Mouse (Mus musculus): ENCODE measurements around the gene Camk2d. TPM values are rescaled to one million over a fixed set of nuclear protein-coding genes. Genes with fewer than 3 reads are reported as not detected.

Camk2d gene
- total and polyA plus RNA-seq, 2 experiments from 2014 or later = 95.3 to 178 TPM

DNA sequence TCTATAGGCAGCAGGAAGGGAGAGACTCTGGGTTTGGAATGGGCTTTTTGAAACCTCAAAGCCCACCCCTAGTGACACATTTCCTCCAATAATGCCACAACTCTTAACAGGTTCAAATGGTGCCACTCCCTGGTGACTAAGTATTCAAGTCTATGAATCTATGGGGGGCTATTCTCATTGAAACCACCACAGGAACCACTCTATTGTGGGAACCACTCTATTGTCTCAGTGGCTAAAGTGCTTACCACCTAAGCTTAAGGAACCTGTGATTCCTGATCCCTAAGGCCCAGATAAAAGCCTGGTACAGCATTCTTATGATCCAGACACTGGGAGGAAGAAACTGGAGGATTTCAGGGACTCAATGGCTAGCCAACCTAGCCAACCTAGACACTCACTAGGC, 179.9 kb downstream of the Camk2d start:
- DNase-seq (ENCODE audit: low spot score) (no peak), ATAC-seq (no peak)
- H3K9ac ChIP-seq (replicated peaks; ENCODE audit: low read length) = no peak overlapping the region
- TF ChIP-seq CTCF (IDR thresholded peaks at IDR 0.05; ENCODE audit: low read depth) = no peak
- H3K27ac ChIP-seq = no peak overlapping the region
- no peaks in the 10 kb centered on the region for H3K36me3 ChIP-seq (ENCODE audit: insufficient read depth, low read length)
- H3K27me3 ChIP-seq (ENCODE audit: insufficient read depth, low read length) = no peaks in the 10 kb centered on the region
- no peaks in the 10 kb centered on the region for H3K4me1 ChIP-seq (ENCODE audit: insufficient read depth, low read length)
- no peak overlapping the region for H3K4me3 ChIP-seq (ENCODE audit: low read length)
- no peak overlapping the region for H3K4me2 ChIP-seq (ENCODE audit: low read depth, low read length)
- no peaks in the 10 kb centered on the region for H3K9me3 ChIP-seq (ENCODE audit: low read length)

DNA sequence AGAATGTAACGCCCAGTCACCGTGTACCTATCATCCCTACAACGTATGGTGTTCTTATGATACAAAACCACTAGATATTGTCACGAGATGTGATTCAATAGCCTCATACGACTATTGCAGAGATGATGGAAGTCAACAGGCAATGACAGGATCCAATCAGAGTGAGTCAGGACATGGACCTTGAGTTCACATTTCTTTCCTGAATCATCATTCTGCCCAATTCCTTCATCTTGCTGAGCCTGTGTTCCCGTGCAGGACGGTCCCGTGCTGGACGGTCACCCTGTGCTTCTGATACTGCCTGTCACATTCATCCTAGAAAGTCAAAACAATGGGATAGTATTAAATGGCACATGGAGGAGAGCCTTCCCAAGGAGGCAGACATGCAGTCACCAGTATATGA, 181.0 kb downstream of the Camk2d start:
- no peak overlapping the region for H3K9ac ChIP-seq (replicated peaks; ENCODE audit: low read length)
- no peaks in the 10 kb centered on the region for H3K9me3 ChIP-seq (ENCODE audit: low read length)
- WGBS = 97% methylated on average over 9 of the region's 9 CpGs
- H3K4me3 ChIP-seq (ENCODE audit: low read length) = no peak overlapping the region
- no peaks in the 10 kb centered on the region for H3K27me3 ChIP-seq (ENCODE audit: insufficient read depth, low read length)
- H3K4me2 ChIP-seq (ENCODE audit: low read depth, low read length) = no peak overlapping the region
- ATAC-seq (no peak), DNase-seq (ENCODE audit: low spot score) (no peak)
- H3K36me3 ChIP-seq (ENCODE audit: insufficient read depth, low read length) = no peaks in the 10 kb centered on the region
- TF ChIP-seq CTCF (IDR thresholded peaks at IDR 0.05; ENCODE audit: low read depth) = no peak
- no peaks in the 10 kb centered on the region for H3K4me1 ChIP-seq (ENCODE audit: insufficient read depth, low read length)
- no peak overlapping the region for H3K27ac ChIP-seq

DNA sequence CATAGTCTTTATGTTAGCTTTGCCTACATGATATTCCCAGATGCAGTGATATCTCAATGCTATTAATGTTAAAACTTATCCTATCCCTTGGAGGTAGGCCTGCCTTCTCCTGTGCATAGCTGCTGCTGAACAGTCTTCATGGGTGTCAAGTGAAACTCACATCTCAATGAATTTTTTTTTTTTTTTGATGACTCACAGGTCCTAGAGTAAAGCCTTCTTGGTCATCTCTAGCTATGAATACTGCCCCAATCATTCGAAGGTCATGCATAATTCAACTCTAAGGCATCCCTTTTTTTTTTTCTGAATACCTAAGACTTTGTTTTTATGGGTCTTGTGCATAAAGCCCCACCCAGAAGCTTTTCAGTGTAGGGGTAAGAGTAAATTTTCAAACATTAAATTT, 181.8 kb downstream of the Camk2d start:
- no peak overlapping the region for H3K4me3 ChIP-seq (ENCODE audit: low read length)
- no peaks in the 10 kb centered on the region for H3K27me3 ChIP-seq (ENCODE audit: insufficient read depth, low read length)
- H3K9ac ChIP-seq (replicated peaks; ENCODE audit: low read length) = no peak overlapping the region
- no peak overlapping the region for H3K27ac ChIP-seq
- ATAC-seq (no peak), DNase-seq (ENCODE audit: low spot score) (no peak)
- no peaks in the 10 kb centered on the region for H3K4me1 ChIP-seq (ENCODE audit: insufficient read depth, low read length)
- no peaks in the 10 kb centered on the region for H3K36me3 ChIP-seq (ENCODE audit: insufficient read depth, low read length)
- WGBS = 90% methylated on average over 1 of the region's 1 CpGs
- no peaks in the 10 kb centered on the region for H3K9me3 ChIP-seq (ENCODE audit: low read length)
- no peak overlapping the region for H3K4me2 ChIP-seq (ENCODE audit: low read depth, low read length)
- TF ChIP-seq CTCF (IDR thresholded peaks at IDR 0.05; ENCODE audit: low read depth) = no peak

DNA sequence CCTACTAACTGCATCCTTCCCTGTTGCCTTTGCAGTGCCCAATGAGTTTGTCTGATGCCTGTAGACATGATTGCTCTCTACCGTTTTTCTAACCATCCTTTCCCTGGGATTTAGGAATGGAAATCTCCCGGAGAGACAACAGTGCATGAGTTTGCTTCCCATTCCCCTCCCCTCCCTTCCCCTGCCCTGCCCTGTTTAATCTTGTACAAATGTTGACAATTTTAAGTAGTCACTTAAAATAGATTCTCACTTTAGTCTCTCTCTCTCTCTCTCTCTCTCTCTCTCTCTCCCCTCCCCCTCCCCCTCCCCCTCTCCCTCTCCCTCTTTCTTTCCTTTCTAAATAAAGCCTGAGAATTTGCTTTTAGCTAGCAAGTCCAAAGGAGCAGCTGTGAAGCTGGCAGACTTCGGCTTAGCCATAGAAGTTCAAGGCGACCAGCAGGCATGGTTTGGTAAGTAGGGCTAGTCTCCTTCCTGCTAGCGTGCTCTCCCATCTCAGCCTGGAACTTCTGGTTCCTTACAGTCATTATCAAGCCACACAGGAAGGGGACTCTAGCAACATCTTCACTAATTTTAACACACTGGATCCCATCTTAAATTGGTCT, 184.0 kb downstream of the Camk2d start:
- no peak overlapping the region for H3K27ac ChIP-seq
- TF ChIP-seq CTCF (IDR thresholded peaks at IDR 0.05; ENCODE audit: low read depth) = no peak
- DNase-seq (ENCODE audit: low spot score) (no peak), ATAC-seq (no peak)
- 79% methylated on average over 5 of the region's 5 CpGs for WGBS
- H3K9me3 ChIP-seq (ENCODE audit: low read length) = no peaks in the 10 kb centered on the region
- H3K4me2 ChIP-seq (ENCODE audit: low read depth, low read length) = no peak overlapping the region
- no peak overlapping the region for H3K4me3 ChIP-seq (ENCODE audit: low read length)
- no peak overlapping the region for H3K9ac ChIP-seq (replicated peaks; ENCODE audit: low read length)
- H3K36me3 ChIP-seq (ENCODE audit: insufficient read depth, low read length) = no peaks in the 10 kb centered on the region
- no peaks in the 10 kb centered on the region for H3K27me3 ChIP-seq (ENCODE audit: insufficient read depth, low read length)
- no peaks in the 10 kb centered on the region for H3K4me1 ChIP-seq (ENCODE audit: insufficient read depth, low read length)

DNA sequence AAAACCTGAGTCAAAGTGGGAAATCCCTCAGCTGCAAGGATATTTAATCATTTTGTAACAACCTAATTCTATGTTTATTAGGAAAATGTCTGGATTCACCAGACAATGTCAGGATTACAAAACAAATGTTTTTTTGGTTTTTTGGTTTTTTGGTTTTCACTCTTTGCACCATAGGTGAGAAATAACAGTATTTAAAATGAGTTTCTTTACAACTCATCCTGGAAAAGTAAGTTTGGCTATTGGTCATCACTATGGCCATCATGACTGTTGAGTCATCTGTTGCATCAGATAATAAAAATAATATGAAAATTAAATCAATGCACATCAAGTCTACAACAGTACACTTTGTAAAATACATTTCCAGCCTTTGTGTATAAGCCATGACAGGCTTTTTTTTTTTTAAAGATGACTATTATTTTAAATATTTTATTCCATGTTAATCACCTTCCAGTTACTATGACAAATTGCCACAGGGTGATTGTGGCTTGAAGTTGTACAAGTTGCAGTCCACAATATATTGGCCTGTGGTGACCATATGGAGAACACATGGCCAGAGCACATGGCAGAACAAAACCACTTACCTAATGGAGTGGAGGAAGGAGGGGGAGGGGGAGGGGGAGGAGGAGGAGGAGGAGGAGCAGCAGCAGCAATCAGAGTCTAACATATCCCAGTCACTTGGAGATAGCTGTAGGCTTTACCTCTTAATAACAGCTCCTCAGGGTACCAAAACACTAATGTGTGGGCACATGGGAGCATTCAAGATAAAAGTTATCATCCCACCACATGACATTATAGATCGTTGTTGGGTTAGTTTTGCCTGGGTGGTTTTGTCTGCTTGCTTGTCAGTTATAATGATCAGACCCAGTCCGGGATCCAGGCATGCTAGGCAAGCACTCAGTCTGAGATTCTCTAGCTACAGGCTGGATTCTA, 197.2 kb downstream of the Camk2d start:
- no peaks in the 10 kb centered on the region for H3K27me3 ChIP-seq (ENCODE audit: insufficient read depth, low read length)
- H3K36me3 ChIP-seq (ENCODE audit: insufficient read depth, low read length) = peaks cover 6% of the 10 kb centered on the region
- H3K9ac ChIP-seq (replicated peaks; ENCODE audit: low read length) = no peak overlapping the region
- ATAC-seq = no peak
- no peak overlapping the region for H3K4me3 ChIP-seq (ENCODE audit: low read length)
- 82% methylated on average over 2 of the region's 2 CpGs for WGBS
- H3K4me1 ChIP-seq (ENCODE audit: insufficient read depth, low read length) = no peaks in the 10 kb centered on the region
- no peak overlapping the region for H3K27ac ChIP-seq
- no peaks in the 10 kb centered on the region for H3K9me3 ChIP-seq (ENCODE audit: low read length)
- no peak for DNase-seq (ENCODE audit: low spot score)
- no peak overlapping the region for H3K4me2 ChIP-seq (ENCODE audit: low read depth, low read length)
- no peak for TF ChIP-seq CTCF (IDR thresholded peaks at IDR 0.05; ENCODE audit: low read depth)

DNA sequence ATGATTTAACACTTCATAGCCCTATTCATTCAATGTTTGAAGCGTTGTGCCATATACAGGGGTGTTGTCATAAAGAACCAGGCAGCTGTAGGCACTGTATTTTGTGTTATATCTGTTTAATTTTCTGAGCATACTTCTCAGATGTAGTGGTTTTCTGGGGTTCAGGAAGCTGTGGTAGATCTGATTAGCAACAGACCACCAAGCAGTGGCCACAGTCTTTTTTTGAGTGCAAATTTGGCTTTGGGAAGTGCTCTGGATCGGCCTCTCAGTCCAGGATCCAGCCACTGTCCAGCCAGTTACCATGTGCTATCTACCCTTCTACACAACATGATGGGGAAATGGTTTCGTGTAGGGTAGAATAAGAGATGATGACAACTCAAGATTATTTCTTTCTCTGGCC, 199.8 kb downstream of the Camk2d start:
- H3K27me3 ChIP-seq (ENCODE audit: insufficient read depth, low read length) = no peaks in the 10 kb centered on the region
- ATAC-seq (no peak), DNase-seq (ENCODE audit: low spot score) (no peak)
- H3K36me3 ChIP-seq (ENCODE audit: insufficient read depth, low read length) = peaks cover 6% of the 10 kb centered on the region
- H3K9ac ChIP-seq (replicated peaks; ENCODE audit: low read length) = no peak overlapping the region
- no peak overlapping the region for H3K4me2 ChIP-seq (ENCODE audit: low read depth, low read length)
- WGBS = 91% methylated on average over 3 of the region's 3 CpGs
- H3K4me1 ChIP-seq (ENCODE audit: insufficient read depth, low read length) = no peaks in the 10 kb centered on the region
- no peak overlapping the region for H3K4me3 ChIP-seq (ENCODE audit: low read length)
- H3K27ac ChIP-seq = no peak overlapping the region
- H3K9me3 ChIP-seq (ENCODE audit: low read length) = no peaks in the 10 kb centered on the region
- no peak for TF ChIP-seq CTCF (IDR thresholded peaks at IDR 0.05; ENCODE audit: low read depth)

DNA sequence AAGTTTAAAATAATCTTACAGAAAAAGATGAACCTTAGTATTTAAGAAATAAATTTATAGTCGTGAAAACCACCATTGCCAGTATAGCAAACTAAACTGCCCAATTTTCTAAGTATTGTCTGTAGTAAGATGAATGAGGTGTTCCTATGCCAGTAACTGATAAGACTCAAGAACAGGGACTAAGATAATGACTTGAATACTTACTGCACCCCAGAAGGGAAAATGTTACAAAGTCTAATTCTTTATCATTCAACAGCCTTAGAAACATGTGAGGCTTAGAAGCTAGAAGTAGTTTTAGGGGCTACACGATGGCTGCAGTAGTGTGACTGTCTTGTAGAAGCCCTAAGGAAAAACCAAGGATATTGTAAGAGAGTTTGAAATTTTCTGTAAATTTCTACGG, 200.9 kb downstream of the Camk2d start:
- H3K4me1 ChIP-seq (ENCODE audit: insufficient read depth, low read length) = no peaks in the 10 kb centered on the region
- H3K9me3 ChIP-seq (ENCODE audit: low read length) = no peaks in the 10 kb centered on the region
- H3K36me3 ChIP-seq (ENCODE audit: insufficient read depth, low read length) = peaks cover 9% of the 10 kb centered on the region; the same call in 1 of the 2 replicates
- no peak overlapping the region for H3K4me3 ChIP-seq (ENCODE audit: low read length)
- no peak overlapping the region for H3K27ac ChIP-seq
- 91% methylated on average over 3 of the region's 3 CpGs for WGBS
- H3K9ac ChIP-seq (replicated peaks; ENCODE audit: low read length) = no peak overlapping the region
- ATAC-seq (no peak), DNase-seq (ENCODE audit: low spot score) (no peak)
- no peak overlapping the region for H3K4me2 ChIP-seq (ENCODE audit: low read depth, low read length)
- H3K27me3 ChIP-seq (ENCODE audit: insufficient read depth, low read length) = no peaks in the 10 kb centered on the region
- TF ChIP-seq CTCF (IDR thresholded peaks at IDR 0.05; ENCODE audit: low read depth) = no peak

Measured in hindbrain, postnatal 0 days (tissue).